Mouse (Mus musculus) v-Abl transformed pro-B cells (cell line): ENCODE data around the gene Gid4.

Experiments
- in situ Hi-C, 2 experiments: fragments of 400-800 bp; cut with MboI; formaldehyde crosslinking; loops; one replicate each; pipeline ENCODE4 v1.15.1; 2025; ENCODE audit not compliant: unreplicated experiment in 2 of 2

Gene Gid4

GRCm38 (mm10) chr11:60416963-60417716 lies at the start of gene Gid4:
Gene Gid4, plus strand, starts transcription at chr11:60417145.
- in situ Hi-C loops, result loop anchor here in 1 of 2 experiments (10.0 kb wide), 1 partner anchor 222 kb away; no protein-coding TSS in a partner anchor

- in situ Hi-C loops, result no loop called here
Measured at GRCm38 (mm10) chr11:60367256-60367655, 49.7 kb upstream of the Gid4 start.

- in situ Hi-C loops, result no loop called here
Measured at GRCm38 (mm10) chr11:60368909-60369308, 48.0 kb upstream of the Gid4 start.

- in situ Hi-C loops, result no loop called here
Measured at GRCm38 (mm10) chr11:60369448-60369847, 47.5 kb upstream of the Gid4 start.

GRCm38 (mm10) chr11:60370431-60370830 lies 46.5 kb upstream of the Gid4 start:
- in situ Hi-C loops, result no loop called here

GRCm38 (mm10) chr11:60374481-60374880 lies 42.5 kb upstream of the Gid4 start:
- in situ Hi-C loops, result no loop called here

GRCm38 (mm10) chr11:60383518-60383917 lies 33.4 kb upstream of the Gid4 start:
- in situ Hi-C loops, result no loop called here

- in situ Hi-C loops, result no loop called here
Measured at GRCm38 (mm10) chr11:60384762-60385421, 32.1 kb upstream of the Gid4 start.

GRCm38 (mm10) chr11:60385946-60386345 lies 31.0 kb upstream of the Gid4 start:
- in situ Hi-C loops, result no loop called here

GRCm38 (mm10) chr11:60387944-60388343 lies 29.0 kb upstream of the Gid4 start:
- in situ Hi-C loops, result no loop called here

GRCm38 (mm10) chr11:60391346-60391745 lies 25.6 kb upstream of the Gid4 start:
- in situ Hi-C loops, result loop anchor here in 1 of 2 experiments (10.0 kb wide), 1 partner anchor 77 kb away; no protein-coding TSS in a partner anchor

- in situ Hi-C loops, result loop anchor here in 1 of 2 experiments (10.0 kb wide), 1 partner anchor 82 kb away; no protein-coding TSS in a partner anchor
Measured at GRCm38 (mm10) chr11:60396546-60396945, 20.4 kb upstream of the Gid4 start.

GRCm38 (mm10) chr11:60397172-60397571 lies 19.8 kb upstream of the Gid4 start:
- in situ Hi-C loops, result loop anchor here in 1 of 2 experiments (10.0 kb wide), 1 partner anchor 82 kb away; no protein-coding TSS in a partner anchor

GRCm38 (mm10) chr11:60406606-60407005 lies 10.3 kb upstream of the Gid4 start:
- in situ Hi-C loops, result loop anchor here (5.0 to 10.0 kb wide), 3 partner anchors 329 to 532 kb away; no protein-coding TSS in a partner anchor

GRCm38 (mm10) chr11:60412173-60412572 lies 4.8 kb upstream of the Gid4 start:
- in situ Hi-C loops, result loop anchor here in 1 of 2 experiments (10.0 kb wide), 1 partner anchor 217 kb away; no protein-coding TSS in a partner anchor

GRCm38 (mm10) chr11:60412921-60413320 lies 4.0 kb upstream of the Gid4 start:
- in situ Hi-C loops, result loop anchor here in 1 of 2 experiments (10.0 kb wide), 1 partner anchor 218 kb away; no protein-coding TSS in a partner anchor

GRCm38 (mm10) chr11:60416590-60416962 lies 369 bp upstream of the Gid4 start:
- in situ Hi-C loops, result loop anchor here in 1 of 2 experiments (10.0 kb wide), 1 partner anchor 222 kb away; no protein-coding TSS in a partner anchor

- in situ Hi-C loops, result loop anchor here in 1 of 2 experiments (10.0 kb wide), 1 partner anchor 223 kb away; no protein-coding TSS in a partner anchor
Measured at GRCm38 (mm10) chr11:60417717-60418472, 950 bp downstream of the Gid4 start, which contains the start of gene Atpaf2. Gene Atpaf2, minus strand, starts transcription at chr11:60418457.

- in situ Hi-C loops, result loop anchor here in 1 of 2 experiments (10.0 kb wide), 1 partner anchor 224 kb away; no protein-coding TSS in a partner anchor
Measured at GRCm38 (mm10) chr11:60418473-60418803, 1.5 kb downstream of the Gid4 start.

- in situ Hi-C loops, result no loop called here
Measured at GRCm38 (mm10) chr11:60422046-60422668, 5.2 kb downstream of the Gid4 start.
